23 mouse cellular contexts compared by ENCODE assay signal in genomic region chr4:108400395-108400794, GRCm38 (mm10). TPM values are rescaled to one million over a fixed set of nuclear protein-coding genes. Genes with fewer than 3 reads are reported as not detected.
A peak's percentile ranks its signal among the peaks of the same experiment; 100 is the strongest.
DNase-seq lines count a peak whose midpoint lies in the region; ATAC-seq and TF ChIP-seq lines count a peak whose summit lies in the region.
"Had no signal": no experiment of that assay in that cellular context is flagged by ENCODE, and none has a peak within 500 bp of the region (broad histone marks: within the 10 kb centered on the region; RNA-seq: fewer than 3 reads in every experiment).

No protein-coding gene starts in this region.

- no peaks in the 10 kb centered on the region for H3K9me3 ChIP-seq in liver, postnatal 0 days (ENCODE audit: low read length)
- no peaks in the 10 kb centered on the region for H3K9me3 ChIP-seq in liver, embryonic 12.5 days (replicated peaks)
- H3K9me3 ChIP-seq: forebrain, embryonic 10.5 days; limb, embryonic 10.5 days; megakaryocyte, embryonic 14.5 days; neural tube, embryonic 12.5 days had no signal

- H3K27me3 ChIP-seq in liver, postnatal 0 days (ENCODE audit: insufficient read depth, low read length): 0 out of 2 replicates have a peak, but pooled peaks cover under 1% of the 10 kb centered on the region
- peaks cover 27% of the 10 kb centered on the region for H3K27me3 ChIP-seq in liver, embryonic 12.5 days (replicated peaks)
- H3K27me3 ChIP-seq: neural tube, embryonic 12.5 days had no signal

- intact Hi-C loops in gastrocnemius, postnatal 14 days (cut with DNase I; ENCODE audit: low total_unique reads): no loop called here

- H3K36me3 ChIP-seq in liver, postnatal 0 days (replicated peaks; ENCODE audit: insufficient read depth, low read length): no peaks in the 10 kb centered on the region
- H3K36me3 ChIP-seq in liver, embryonic 12.5 days: no peaks in the 10 kb centered on the region

- H3K9ac ChIP-seq in liver, postnatal 0 days (replicated peaks): no peak overlapping the region
- no peak overlapping the region for H3K9ac ChIP-seq in liver, embryonic 12.5 days
- H3K9ac ChIP-seq: neural tube, embryonic 12.5 days had no signal

- no peak for TF ChIP-seq EP300 in liver, postnatal 0 days (IDR thresholded peaks at IDR 0.05; ENCODE audit: low read depth)

- H3K4me2 ChIP-seq in liver, postnatal 0 days (ENCODE audit: low read depth, low read length): no peak overlapping the region
- H3K4me2 ChIP-seq in liver, embryonic 12.5 days: no peak overlapping the region
- H3K4me2 ChIP-seq: heart, embryonic 11.5 days; neural tube, embryonic 12.5 days had no signal

- no peaks in the 10 kb centered on the region for H3K4me1 ChIP-seq in liver, postnatal 0 days (ENCODE audit: insufficient read depth)
- H3K4me1 ChIP-seq in liver, embryonic 12.5 days: no peaks in the 10 kb centered on the region
- H3K4me1 ChIP-seq: limb, embryonic 10.5 days; neural tube, embryonic 12.5 days had no signal

- no peak overlapping the region for H3K27ac ChIP-seq in liver, postnatal 0 days (ENCODE audit: low read depth)
- H3K27ac ChIP-seq in liver, embryonic 12.5 days: no peak overlapping the region
- H3K27ac ChIP-seq: forebrain, embryonic 10.5 days; hindbrain, postnatal 0 days; kidney, postnatal 0 days; limb, embryonic 10.5 days; neural tube, embryonic 12.5 days had no signal

- H3K4me3 ChIP-seq in liver, postnatal 0 days (ENCODE audit: low read depth, low read length): no peak overlapping the region
- H3K4me3 ChIP-seq in liver, embryonic 12.5 days: no peak overlapping the region
- H3K4me3 ChIP-seq: forebrain, embryonic 10.5 days; limb, embryonic 10.5 days; megakaryocyte, embryonic 14.5 days; neural tube, embryonic 12.5 days had no signal

- TF ChIP-seq CTCF in liver, postnatal 0 days (IDR thresholded peaks at IDR 0.05; ENCODE audit: low read depth): no peak

- DNase-seq in gastrocnemius, postnatal 14 days: peak; percentile 25
- no peak for DNase-seq in gastrocnemius, adult 18-20 months (ENCODE audit: low spot score)
- no peak for DNase-seq in liver, postnatal 0 days
- peak; percentile 23 for DNase-seq in adrenal gland, postnatal 25 days
- no peak for DNase-seq in ovary, adult 18-20 months (ENCODE audit: low spot score)
- no peak for DNase-seq in ovary, postnatal 14 days (ENCODE audit: low spot score)
- DNase-seq: cerebellum, adult 9-10 months; kidney, adult 18-20 months; liver; lung, adult 2 months; midbrain, embryonic 14.5 days; thymus, postnatal 14 days had no signal

- 81% methylated on average over 10 of the region's 10 CpGs for WGBS in liver, postnatal 0 days (ENCODE audit: insufficient replicate concordance)
- WGBS in liver, embryonic 12.5 days (ENCODE audit: insufficient replicate concordance): 77% methylated on average over 10 of the region's 10 CpGs

- ATAC-seq in liver, postnatal 0 days: peak; percentile 66
- ATAC-seq in liver, embryonic 12.5 days: no peak
- ATAC-seq: forebrain, embryonic 16.5 days; hindbrain, postnatal 0 days had no signal

RNA-seq across cellular contexts. Expression of gene Gpx7, which starts 6.4 kb away (rescaled TPM):
- 10 to 100 TPM; 12.8 to 17.8 TPM for total RNA-seq in gastrocnemius, postnatal 14 days (2021)
- 1 to 10 TPM; 4.3 to 6.9 TPM for total RNA-seq in gastrocnemius, adult 18-20 months (2021)
- 14.5 and 15.6 TPM in 2 replicates for polyA plus RNA-seq in liver, postnatal 0 days (2015; fragmentation: Nextera tagmentation; extraction: Ambion mirVana)
- polyA plus RNA-seq in liver, embryonic 12.5 days (2016; fragmentation: Nextera tagmentation; extraction: Ambion mirVana): 12.3 and 13.6 TPM in 2 replicates
- 7.3 and 8.7 TPM in 2 replicates for total RNA-seq in adrenal gland, postnatal 25 days (2021)

RNA-seq across cellular contexts. Expression of gene Shisal2a, which starts 17.2 kb away (rescaled TPM):
- total RNA-seq in gastrocnemius, postnatal 14 days (2021): not detected
- not detected for total RNA-seq in gastrocnemius, adult 18-20 months (2021)
- 0.26 and 0.52 TPM in 2 replicates for polyA plus RNA-seq in liver, postnatal 0 days (2015; fragmentation: Nextera tagmentation; extraction: Ambion mirVana)
- 0.32 TPM in 1 of 2 replicates, not detected in the other for polyA plus RNA-seq in liver, embryonic 12.5 days (2016; fragmentation: Nextera tagmentation; extraction: Ambion mirVana)
- total RNA-seq in adrenal gland, postnatal 25 days (2021): 4.1 and 4.5 TPM in 2 replicates
- total RNA-seq: gastrocnemius, postnatal 4 days; layer of hippocampus, postnatal 25 days had no signal

RNA-seq across cellular contexts. Expression of gene Tut4, which starts 58.8 kb away (rescaled TPM):
- total RNA-seq in gastrocnemius, postnatal 14 days (2021): 10 to 100 TPM; 13.0 to 17.3 TPM
- total RNA-seq in gastrocnemius, adult 18-20 months (2021): 10 to 100 TPM; 16.8 to 22.6 TPM
- 29.1 and 30.9 TPM in 2 replicates for polyA plus RNA-seq in liver, postnatal 0 days (2015; fragmentation: Nextera tagmentation; extraction: Ambion mirVana)
- 25.2 and 29.0 TPM in 2 replicates for polyA plus RNA-seq in liver, embryonic 12.5 days (2016; fragmentation: Nextera tagmentation; extraction: Ambion mirVana)
- 48.8 and 52.5 TPM in 2 replicates for total RNA-seq in adrenal gland, postnatal 25 days (2021)

Comparison
In these comparisons a context has a peak if more than half of its experiments do, and no peak if none do; other contexts are left out.
1. DNase-seq: peak in gastrocnemius, postnatal 14 days (single experiment) and adrenal gland, postnatal 25 days (single experiment); none in gastrocnemius, adult 18-20 months (single experiment), liver, postnatal 0 days (single experiment), ovary, adult 18-20 months (single experiment) and ovary, postnatal 14 days (single experiment).